Mouse (Mus musculus): ENCODE measurements at regions not wholly inside any gene's neighbourhood (a gene's known extent, or its start where the extent isn't known, plus 50 kb on each side); places are given as distances from the start of the nearest gene placed in this dataset.

DNA sequence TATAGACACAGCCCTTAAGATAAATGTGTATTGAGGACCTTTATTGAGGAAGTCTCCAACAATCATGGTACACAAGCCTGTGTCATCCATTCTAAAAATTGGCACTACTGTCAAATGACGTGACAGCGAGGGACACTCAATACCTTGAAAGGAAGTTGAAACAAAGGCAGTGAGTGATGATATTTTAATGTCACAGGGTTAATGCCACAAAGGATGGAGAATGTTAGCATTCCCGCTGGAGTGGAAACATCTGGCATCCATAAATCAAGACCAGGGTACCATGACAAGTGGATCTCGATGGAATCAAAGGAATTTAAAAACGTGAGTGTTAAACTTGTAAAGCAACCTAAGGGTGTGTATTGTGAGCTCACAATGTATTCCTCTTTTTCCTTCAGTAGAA lies 441.5 kb downstream of the Basp1 start:
- no peak for DNase-seq (ENCODE audit: low spot score)

DNA sequence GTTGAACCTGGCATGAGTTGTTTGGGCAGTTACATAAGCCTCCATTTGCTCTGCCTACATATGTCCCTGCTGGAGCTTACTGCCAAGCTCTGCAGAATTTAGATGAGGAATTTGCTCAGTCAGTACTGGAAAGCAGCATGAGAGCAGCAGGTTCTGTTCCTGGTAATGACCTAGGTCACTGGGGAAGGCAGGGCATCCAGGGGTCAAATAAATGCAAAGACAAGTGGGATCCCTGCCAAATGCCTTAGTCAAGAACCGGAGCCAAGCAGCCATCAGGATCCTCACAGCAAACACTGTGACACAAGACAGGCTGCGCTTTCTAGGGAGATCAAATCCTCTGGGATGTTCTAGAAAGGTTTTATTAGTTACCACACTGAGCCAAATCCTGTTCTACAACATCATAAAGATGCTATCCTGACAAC lies 444.2 kb downstream of the Basp1 start:
- no peak for DNase-seq (ENCODE audit: low spot score)

DNA sequence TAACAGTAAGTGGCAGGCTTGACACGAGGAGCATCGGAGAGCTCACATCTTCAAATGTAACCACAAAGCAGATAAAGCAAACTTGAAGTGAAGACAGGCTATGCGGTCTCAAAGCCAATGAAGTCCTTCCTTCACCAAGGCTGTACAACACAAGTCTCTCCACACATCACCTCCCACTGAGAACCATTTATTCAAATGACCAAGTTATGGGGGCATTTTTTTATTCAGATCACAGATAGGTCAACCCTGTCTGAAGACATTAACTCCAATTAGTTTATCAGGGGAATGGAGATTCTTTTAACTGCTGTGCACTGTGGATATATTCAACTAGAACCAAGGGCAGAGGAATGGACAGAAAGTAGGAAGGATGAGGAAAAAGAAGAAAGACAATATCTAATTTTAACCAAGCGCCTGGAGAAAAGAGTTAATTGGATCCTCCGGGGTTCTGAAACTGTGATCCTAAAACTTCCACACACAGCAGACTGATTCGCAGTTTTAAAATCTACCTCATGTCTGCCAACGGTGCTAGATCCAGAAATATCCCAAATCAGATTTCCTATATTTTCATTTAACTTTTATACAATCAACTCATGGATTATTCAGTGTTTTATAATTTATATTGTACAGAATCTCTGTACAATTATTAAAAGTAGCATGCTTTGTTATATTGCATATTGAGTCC lies 444.8 kb downstream of the Basp1 start:
- no peak for DNase-seq (ENCODE audit: low spot score)

DNA sequence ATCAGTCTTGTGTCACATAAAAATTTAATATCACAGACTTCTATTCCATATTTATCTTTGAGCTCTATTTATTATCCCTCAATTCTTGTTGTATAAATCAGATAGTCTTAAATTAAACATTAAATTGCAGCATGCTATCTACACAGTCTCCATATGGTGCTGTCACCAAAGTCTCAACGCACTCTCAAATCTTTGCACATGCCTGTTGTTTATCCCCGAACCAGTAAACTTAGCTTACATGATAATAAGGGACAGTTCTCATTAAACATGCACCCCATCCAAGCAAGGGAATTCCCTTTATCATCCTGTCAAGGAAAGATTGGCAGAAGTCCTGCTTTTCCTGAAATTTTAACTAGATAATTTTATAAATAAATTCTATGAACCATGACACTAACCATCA lies 483.8 kb downstream of the Basp1 start:
- no peak for DNase-seq (ENCODE audit: low spot score)

DNA sequence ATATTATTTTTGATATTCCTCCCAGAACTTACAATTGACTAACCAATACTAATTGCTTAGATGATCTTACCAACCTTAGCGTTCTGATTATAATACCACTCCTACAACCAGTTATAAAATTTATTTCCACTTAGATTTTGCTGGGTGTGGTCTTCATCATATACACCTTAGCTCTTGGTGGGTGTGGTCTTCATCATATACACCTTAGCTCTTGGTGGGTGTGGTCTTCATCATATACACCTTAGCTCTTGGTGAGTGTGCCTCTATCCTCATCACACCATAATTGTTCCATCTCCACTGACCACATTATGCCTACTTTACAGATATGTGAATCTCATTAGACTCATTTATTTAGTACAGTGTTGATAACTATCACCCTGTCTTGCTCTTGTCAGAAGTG lies 501.7 kb downstream of the Basp1 start:
- DNase-seq (ENCODE audit: low spot score), result no peak

DNA sequence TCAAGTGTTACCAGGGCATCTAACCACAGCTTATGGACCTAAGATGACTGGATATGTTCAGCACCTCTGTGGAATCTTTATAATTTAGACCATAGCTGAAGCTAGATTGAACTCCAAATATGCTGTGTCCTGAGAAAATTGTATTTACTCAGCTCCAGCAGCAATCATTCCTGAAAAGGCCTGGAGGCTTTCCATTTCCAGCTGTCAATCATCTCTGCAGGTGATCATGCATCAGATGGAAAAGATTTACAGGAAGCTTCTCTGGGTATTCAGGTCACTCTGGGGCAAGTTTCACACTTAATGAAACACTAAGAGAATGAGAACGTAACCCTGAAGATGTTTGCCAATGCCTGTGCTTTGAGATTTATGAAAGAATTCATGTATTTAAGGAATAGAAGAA lies 502.1 kb downstream of the Basp1 start:
- no peak for DNase-seq (ENCODE audit: low spot score)

DNA sequence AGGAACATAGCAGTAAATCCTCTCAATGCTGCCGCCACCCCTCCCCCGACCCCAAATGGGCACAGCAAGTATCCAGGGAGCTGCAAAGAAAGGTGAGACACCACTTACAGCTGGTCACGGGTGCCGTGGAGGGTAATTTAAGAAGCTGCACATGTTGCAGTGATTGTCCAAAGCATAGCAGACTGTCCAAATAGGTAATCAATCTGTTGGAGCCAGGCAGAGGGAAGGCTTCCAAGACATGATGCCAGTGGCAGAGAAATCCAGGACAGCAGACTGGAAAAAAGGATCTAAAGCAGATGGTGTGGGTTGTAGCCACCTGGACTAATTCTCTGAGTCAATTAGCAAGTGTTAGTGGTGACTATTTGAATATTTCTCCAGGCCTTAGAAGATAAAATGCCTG lies 506.6 kb downstream of the Basp1 start:
- DNase-seq (ENCODE audit: low spot score), result no peak

DNA sequence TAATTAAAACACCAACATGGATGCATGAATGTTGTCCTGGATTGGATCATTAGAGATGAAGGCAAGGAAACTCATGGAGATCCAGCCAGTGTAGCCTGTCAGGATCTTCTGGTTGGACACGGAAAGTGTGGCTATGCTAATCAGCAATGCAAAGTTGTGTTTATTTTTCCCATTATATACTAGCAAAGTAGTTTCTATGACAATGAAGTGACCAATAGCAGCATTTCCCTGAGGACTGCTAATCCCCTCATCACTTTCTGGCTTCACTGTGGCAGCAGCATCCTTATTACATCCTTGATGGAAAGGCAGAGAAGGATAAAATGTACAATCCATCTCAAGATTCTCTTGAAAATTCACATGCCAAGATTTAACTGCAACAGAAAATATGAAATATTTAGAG lies 534.7 kb downstream of the Basp1 start:
- DNase-seq (ENCODE audit: low spot score), result no peak

DNA sequence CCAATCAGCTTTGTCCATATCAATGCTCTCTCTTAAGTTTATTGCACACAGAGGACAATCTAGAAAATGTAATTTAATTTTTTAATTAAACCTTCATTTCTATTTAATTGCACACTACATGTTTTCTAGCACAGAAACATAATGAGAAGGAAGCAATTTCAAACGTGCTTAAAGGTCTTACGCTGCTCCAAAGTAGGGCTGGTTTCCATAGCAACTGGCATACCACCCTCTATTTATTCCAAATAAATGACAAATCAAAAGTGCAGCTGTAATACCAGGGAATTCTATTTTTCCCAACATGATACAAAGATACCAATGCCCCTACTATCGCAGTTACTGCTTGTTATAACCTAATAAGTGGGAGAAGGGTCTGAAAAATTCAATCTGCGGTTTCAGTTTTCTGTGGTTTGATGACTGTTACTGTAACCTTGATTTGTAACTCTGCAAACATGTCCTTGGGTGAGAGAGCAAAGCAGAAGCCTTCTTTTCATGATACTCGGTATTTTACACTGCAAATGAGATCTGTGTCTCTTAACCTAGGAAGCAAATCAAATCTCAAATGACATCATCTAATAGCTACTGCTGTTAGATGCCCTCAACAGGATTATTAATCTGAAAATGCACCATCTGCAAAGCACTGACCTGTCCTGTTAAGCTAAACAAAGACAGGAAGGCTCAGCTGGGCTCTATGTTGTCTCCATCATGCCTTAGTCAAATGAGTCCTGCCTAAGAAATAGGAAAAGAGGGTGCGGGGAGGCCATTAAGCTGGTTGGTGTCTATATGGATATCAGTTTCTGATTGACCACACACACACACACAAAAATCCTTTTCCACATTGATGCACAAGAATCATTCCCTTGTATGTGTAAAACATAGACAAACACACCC lies 535.6 kb downstream of the Basp1 start:
- DNase-seq (ENCODE audit: low spot score), result no peak

DNA sequence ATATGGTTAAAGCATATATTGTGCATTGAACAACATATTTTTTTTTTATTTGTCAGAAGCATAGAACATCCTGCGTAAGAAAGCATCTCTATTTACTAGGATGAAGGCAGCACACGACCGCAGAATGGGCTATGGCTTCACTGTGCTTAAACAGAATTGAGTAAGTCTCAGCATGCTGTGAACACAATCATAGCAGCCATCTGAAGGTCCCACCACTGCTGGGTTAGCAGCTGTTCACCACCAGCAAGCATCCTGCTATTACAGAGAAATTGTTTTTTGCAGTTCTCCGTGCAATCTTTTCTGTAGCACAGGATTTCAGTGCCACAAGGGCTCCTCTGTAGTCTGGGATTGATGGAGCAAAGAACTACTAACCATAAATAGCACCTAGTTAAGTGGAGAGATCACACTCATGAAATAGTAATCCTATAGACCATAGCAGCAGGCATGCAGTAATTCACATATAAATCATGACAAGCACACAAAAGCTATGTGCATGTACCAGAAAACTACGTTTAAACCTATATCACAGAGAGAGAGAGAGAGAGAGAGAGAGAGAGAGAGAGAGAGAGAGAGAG lies 537.3 kb downstream of the Basp1 start:
- no peak for DNase-seq (ENCODE audit: low spot score)

DNA sequence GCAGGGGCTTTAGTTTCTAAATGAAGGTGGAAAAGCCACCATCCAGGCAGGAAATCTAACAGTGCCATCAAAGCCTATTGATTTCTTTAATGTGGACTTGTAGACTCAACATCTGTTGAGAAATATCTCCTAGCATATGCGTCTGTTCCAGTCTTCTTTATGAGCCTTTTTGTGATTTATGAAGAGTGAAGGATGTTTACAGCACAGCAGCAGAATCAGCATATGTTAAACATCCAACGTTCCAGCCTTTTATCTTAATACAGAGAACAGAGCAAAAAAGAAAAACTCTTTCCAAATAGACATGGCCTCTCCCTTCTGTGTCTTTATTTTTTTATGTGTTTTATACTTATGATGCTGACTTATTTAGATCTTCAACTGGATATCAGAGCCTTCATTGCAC lies 573.3 kb downstream of the Basp1 start:
- no peak for DNase-seq (ENCODE audit: low spot score)

DNA sequence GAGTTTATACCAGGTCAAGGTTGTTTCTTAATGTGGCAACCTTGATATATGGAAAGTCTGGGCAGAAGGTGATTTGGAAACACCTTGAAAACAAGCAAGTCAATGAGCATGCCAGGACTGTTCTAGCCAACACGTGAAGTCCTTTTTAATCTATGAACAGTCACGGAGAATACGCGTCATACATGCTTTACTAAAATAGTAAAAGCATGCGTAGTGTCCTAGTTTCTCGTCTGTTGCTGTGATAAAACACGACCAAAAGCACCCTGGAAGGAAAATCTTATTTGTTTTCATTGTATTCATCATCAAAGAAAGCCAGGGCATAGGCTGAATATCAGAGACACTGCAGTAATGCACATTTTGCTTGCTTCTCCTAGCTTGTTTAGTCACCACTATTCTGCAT lies 575.2 kb downstream of the Basp1 start:
- no peak for DNase-seq (ENCODE audit: low spot score)

DNA sequence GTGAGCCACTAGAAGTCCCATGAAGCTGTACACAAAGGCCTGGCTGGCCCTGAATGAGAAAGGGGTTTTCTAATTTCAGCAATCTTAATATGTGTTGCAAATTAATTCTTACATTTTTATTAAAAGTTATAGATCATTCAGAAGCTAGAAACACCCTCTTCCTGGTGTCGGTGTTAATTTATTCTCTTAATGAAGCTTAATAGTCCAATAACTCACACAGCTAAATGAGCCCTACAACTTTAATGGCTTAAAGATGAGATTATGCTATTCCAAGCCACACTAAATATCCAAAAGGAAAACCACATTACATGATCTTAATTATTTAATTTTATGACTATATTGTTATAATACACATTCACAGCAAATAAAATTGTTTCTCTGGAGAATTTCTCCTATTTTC lies 585.7 kb downstream of the Basp1 start:
- DNase-seq (ENCODE audit: low spot score), result no peak

DNA sequence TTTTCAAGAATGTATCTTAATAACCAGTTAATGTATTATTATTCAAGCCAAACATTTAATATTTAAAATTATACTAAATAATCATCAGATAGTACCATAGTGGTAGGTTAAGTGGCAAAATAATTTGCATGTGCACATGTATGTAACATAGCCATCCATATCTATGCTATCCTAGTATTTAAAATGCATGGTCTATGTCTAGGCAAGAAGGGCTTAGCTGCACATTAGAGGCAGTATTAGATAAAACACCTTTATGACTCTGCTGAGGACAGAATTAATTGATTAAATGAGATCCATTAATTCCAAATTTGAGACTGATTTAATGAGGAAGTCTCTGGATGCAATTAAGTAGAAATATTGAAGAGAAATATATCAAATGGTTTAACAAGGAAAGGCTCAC lies 586.3 kb downstream of the Basp1 start:
- no peak for DNase-seq (ENCODE audit: low spot score)

DNA sequence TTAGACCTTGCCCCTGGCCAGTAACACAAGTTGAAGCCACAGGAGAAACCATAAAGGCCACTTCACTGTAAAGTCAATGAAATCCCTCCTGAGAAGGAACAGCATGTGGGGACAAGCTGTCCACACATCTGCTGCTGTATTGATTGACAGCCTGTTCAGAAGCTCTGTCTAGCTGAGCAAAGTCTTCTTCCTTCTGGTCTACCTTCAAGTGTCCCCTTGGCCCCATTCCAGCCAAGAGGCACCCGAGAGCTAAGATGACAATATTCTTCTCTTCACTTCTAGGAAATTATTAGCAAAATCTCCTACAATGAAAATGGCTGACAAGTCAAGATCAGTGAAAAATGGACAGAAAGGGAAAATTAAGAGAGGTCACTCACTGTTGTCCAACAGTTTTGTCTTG lies 616.7 kb downstream of the Basp1 start:
- no peak for DNase-seq (ENCODE audit: low spot score)

DNA sequence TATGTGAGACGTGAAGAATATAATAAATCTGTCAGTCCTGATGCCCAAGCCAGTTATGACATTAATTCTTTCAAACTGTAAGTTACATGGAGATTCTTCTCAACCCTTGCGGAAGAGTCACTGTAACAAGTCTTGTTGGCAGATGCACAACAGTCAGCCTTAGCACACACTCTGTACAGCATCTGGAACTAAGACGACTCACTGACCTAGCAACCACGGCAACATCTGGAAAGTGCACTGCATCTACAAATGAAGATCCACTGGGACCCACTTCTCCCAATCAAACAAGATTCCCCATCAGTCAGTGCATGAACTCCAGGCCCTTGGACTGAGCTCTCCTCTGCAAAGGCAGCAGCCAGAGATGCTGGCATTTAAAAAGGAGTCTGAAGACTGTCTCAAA lies 620.2 kb downstream of the Basp1 start:
- DNase-seq (ENCODE audit: low spot score), result no peak

DNA sequence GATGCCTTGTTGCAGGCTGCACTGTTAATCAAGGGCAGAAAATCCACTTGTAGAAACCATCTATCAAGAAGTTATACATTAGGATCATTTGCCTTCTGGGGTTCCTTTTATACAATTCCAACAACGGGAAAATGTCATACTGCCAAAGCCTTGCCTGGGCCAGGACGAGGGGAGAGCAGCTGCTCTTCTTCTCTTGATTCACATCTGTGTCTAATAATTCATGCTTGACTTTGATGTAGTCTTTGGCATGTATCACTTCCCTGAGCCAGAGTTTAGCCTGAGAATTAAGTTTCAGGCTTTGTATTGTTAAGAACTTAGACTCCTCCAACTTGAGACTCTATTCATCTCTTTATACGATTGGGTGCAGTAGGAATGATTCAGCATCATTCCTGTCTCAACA lies 627.2 kb downstream of the Basp1 start:
- DNase-seq (ENCODE audit: low spot score), result no peak

DNA sequence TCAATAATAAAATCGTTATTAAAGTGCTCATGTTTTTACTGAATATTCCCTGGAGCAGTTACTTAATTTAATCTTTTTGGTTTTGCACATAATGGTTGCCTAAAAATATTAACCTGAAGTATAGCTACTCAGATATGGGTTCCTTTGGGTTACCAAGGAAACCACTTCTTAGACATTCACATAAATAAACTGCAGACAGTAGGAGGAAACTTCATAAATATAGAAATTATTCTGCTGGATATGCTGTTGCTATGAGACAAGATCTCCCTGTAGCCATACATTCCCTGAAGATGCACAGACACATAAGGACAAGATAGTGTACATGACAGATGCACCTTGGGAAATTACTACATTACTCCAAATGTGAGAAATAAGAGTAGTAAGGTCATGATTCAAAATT lies 635.3 kb downstream of the Basp1 start:
- DNase-seq (ENCODE audit: low spot score), result no peak

DNA sequence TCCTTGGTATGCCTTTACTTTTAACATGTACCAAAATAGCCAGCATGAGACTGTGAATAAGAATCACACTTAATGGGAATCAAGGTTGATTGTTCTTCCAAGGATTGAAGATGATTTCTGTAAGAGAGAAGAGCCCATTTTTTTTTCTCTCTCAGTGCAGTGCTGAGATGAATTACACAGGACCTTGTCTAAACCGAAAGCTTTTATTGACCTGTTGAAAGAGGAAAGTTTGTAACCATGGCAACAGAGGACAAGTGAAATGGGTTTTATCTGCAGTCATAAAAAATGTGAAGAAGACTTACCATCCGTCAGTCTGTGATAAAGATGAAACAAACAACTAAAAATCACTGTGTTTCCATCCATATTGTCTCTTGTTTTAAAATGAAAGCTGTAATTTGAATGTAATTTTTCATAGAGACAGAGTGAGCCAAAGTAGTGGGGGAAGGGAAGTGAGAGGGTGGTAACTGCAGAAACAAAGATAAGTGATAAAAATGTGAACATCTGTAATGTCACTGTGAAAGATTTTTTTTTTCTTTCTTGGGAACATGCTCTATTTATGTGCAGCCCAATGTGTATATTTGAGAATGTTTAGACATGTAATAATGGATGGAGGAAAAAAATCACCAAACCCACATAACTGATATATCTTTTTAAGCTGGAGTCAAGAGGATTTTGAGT lies 661.9 kb downstream of the Basp1 start:
- DNase-seq (ENCODE audit: low spot score), result no peak

DNA sequence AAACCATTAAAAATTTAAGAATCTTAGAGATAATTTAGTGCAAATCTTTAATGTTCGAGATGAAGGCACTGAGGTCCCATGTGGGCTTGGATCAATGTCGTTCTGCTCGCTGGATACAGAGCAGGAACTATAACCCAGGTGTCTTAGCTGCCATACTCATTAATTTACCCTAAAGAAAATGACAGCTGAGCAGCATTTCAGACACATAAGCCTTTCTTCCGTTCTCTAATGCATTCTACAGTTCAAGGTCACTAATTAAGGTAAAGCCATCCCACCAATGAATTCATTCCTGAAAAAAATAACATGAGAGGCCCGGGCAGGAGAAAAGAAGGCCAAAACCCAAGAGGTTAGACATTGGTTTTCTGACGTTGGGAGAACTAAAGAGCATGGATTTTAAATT lies 670.3 kb downstream of the Basp1 start:
- no peak for DNase-seq (ENCODE audit: low spot score)

DNA sequence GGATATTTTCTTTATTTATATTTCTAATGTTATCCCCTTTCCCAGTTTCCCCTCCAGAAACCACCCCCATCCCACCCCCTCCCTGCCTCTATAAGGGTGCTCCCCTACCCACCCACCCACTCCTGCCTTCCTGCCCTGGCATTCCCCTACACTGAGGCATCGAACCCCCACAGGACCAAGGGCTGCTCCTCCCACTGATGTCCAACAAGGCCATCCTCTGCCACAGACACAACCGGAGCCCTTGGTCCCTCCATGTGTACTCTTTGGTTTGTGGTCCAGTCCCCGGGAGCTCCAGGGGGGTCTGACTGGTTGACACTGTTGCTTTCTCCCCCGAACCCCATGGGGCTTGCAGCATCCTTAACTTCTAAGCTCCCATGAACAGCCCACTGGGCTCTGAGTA lies 688.4 kb downstream of the Basp1 start:
- DNase-seq (ENCODE audit: low spot score), result no peak

DNA sequence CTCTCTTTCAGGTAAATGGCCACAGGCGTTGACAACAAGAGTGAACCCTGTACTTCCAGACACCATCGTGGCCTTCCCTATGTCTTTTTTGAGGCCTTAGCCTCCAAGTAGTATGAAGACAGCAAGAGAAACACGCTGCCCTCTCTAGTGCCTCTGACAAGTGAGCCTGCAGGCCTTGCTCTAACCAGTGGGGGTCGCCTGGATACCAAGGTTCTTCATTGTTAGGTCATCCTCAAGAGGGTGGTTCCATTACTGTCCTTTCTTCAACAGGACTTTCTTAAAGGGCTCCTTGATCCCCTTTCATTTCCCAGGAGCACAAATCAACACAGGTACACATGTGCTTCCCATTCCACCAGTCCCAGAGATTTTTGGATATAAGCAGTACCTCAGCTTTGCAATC lies 688.9 kb downstream of the Basp1 start:
- no peak for DNase-seq (ENCODE audit: low spot score)

DNA sequence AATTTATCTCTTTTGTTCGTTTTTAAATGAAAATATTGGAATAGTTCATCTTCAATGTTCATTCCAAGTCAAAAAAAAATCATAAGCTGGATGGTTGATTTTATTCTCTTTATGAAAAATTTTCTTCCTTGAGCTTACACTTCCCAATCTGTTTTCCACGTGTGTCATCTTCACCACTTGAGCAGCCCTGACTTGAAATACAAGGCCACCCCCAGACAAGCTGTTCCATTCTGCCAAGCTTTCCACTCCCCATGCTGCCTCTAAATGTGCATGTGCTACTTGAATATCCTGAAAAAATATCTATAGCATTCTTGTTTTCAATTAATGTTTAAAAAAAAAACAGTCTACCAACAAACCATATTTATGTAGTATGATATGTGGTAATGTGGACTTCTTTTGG lies 693.2 kb downstream of the Basp1 start:
- no peak for DNase-seq (ENCODE audit: low spot score)
